Mouse (Mus musculus): ENCODE results near the gene Hspb7. TPM values are rescaled to one million over a fixed set of nuclear protein-coding genes. Genes with fewer than 3 reads are reported as not detected.

Hspb7 gene
- polyA plus RNA-seq, 1 experiment from 2014 or later = 5.3 TPM

DNA sequence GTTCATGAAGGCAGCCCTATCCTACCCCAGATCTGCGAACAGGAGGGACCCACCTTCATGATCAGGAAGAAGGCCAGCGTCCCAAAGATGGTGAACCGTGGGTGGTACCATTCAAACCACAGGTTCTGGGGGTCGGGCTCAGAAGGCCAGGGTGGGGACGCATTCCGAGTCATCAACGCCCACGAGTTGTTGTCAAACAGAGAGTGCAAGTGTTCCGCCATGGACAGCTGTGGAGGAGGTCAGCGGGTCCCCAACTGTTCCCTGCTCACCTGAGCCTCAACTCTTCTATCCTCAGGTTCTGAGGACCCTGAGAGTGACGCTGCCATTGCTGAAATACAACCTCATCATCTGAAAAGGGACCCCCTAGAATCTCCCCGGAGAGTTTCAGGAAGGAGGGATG lies 29.3 kb upstream of the Hspb7 start:
- no peak overlapping the region for H3K4me3 ChIP-seq (ENCODE audit: low read length)
- H3K27ac ChIP-seq (ENCODE audit: low read length) = no peak overlapping the region
- ATAC-seq = no peak
- no peaks in the 10 kb centered on the region for H3K9me3 ChIP-seq (ENCODE audit: control insufficient read depth, low read length)
- peaks cover 4% of the 10 kb centered on the region for H3K4me1 ChIP-seq (ENCODE audit: control insufficient read depth, insufficient read depth, low read length)
- WGBS = 77% methylated on average over 12 of the region's 12 CpGs
- H3K9ac ChIP-seq (ENCODE audit: low read depth, low read length) = no peak overlapping the region
- no peaks in the 10 kb centered on the region for H3K27me3 ChIP-seq (replicated peaks; ENCODE audit: control insufficient read depth, insufficient read depth, low read length)
- H3K36me3 ChIP-seq (ENCODE audit: control insufficient read depth, insufficient read depth, low read length) = no peaks in the 10 kb centered on the region
- no peak overlapping the region for H3K4me2 ChIP-seq (ENCODE audit: low read depth, low read length)

DNA sequence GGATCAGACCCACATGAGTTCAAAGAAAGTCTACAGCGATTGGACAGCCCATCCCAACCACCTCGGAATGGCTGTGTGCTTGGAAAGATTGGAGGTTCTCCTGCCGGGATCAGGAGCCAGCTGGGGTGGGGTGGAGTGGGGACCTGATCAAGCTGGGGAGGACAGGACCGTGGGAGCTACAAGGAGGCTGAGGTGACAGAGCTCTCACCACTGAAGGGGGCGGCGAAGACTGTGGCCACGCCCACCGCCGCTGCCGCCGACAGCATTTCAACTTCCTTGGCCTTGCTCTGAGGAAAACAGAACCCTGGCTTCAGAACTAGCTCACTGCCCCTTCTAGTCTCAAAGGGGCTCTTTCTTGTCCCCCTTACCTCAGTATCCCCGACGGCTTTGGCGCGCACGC lies 25.8 kb upstream of the Hspb7 start:
- H3K27me3 ChIP-seq (replicated peaks; ENCODE audit: control insufficient read depth, insufficient read depth, low read length) = no peaks in the 10 kb centered on the region
- H3K36me3 ChIP-seq (ENCODE audit: control insufficient read depth, insufficient read depth, low read length) = no peaks in the 10 kb centered on the region
- peak overlapping the region; percentile 13 for H3K4me2 ChIP-seq (ENCODE audit: low read depth, low read length)
- H3K4me3 ChIP-seq (ENCODE audit: low read length) = peak overlapping the region; percentile 10; the same call in 1 of the 2 replicates
- H3K9me3 ChIP-seq (ENCODE audit: control insufficient read depth, low read length) = no peaks in the 10 kb centered on the region
- 13% methylated on average over 16 of the region's 16 CpGs for WGBS
- no peak for ATAC-seq
- H3K27ac ChIP-seq (ENCODE audit: low read length) = no peak overlapping the region
- no peak overlapping the region for H3K9ac ChIP-seq (ENCODE audit: low read depth, low read length)
- H3K4me1 ChIP-seq (ENCODE audit: control insufficient read depth, insufficient read depth, low read length) = peaks cover 4% of the 10 kb centered on the region

DNA sequence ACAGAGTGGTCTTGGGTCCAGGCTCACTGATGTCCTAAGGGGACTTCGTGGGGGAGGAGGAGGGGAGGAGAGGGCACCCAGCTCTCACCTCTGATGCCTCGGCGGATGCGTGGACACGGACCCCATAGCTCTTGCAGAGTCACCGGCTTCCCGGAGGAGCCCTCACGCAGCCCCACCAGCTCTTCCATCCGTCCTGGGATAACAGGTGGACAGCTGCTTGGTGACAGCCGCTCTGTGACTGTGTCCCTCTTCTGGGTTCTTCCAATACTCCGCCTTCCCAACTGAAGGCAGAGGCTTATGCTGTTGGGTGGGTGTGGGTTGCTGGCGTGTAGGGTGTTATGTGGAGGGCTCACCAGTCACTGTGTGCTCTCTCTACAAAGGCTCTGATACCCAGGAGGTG lies 22.7 kb upstream of the Hspb7 start:
- Histone ChIP-seq H3K9ac (ENCODE audit: low read depth, low read length) (no peak overlapping the region), H3K27ac (ENCODE audit: low read length) (no peak overlapping the region), H3K4me3 (ENCODE audit: low read length) (no peak overlapping the region), H3K4me2 (ENCODE audit: low read depth, low read length) (no peak overlapping the region), H3K4me1 (ENCODE audit: control insufficient read depth, insufficient read depth, low read length) (peaks cover 4% of the 10 kb centered on the region), H3K27me3 (replicated peaks; ENCODE audit: control insufficient read depth, insufficient read depth, low read length) (no peaks in the 10 kb centered on the region), H3K9me3 (ENCODE audit: control insufficient read depth, low read length) (no peaks in the 10 kb centered on the region), H3K36me3 (ENCODE audit: control insufficient read depth, insufficient read depth, low read length) (no peaks in the 10 kb centered on the region)
- WGBS = 77% methylated on average over 12 of the region's 12 CpGs
- no peak for ATAC-seq

DNA sequence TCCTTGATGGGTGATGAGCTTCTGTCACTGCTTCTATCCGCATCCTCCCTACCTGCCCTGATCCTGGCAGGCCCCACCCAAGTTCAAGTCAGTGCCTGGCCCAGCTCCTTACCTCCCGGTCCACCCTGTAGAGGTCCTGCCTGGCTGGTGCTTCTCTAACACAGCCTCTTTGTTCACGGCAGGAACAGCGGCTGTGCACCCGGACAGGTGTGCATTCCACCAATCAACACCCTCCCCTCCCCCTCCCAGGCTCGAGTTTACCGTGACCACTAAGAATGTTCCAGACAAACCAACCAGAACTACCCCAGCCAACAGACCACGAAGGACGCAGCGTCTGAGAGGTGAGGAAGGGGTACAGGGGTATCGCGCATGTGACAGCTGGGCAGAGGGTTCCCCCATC lies 22.0 kb upstream of the Hspb7 start, which contains the start of gene Clcnka:
Gene Clcnka, minus strand, starts transcription at position 180 of the 400 bp plus-strand sequence.
- Histone ChIP-seq H3K9ac (ENCODE audit: low read depth, low read length) (no peak within 1 kb of the TSS), H3K4me1 (ENCODE audit: control insufficient read depth, insufficient read depth, low read length) (peaks cover 4% of the 10 kb centered on the region), H3K27ac (ENCODE audit: low read length) (no peak within 1 kb of the TSS), H3K4me2 (ENCODE audit: low read depth, low read length) (no peak within 1 kb of the TSS), H3K27me3 (replicated peaks; ENCODE audit: control insufficient read depth, insufficient read depth, low read length) (no peaks in the 10 kb centered on the region), H3K4me3 (ENCODE audit: low read length) (no peak within 1 kb of the TSS), H3K9me3 (ENCODE audit: control insufficient read depth, low read length) (no peaks in the 10 kb centered on the region), H3K36me3 (ENCODE audit: control insufficient read depth, insufficient read depth, low read length) (no peaks in the 10 kb centered on the region)
- 44% methylated on average over 12 of the region's 12 CpGs for WGBS
- ATAC-seq = peak; percentile 39; the same call in 1 of the 2 replicates

DNA sequence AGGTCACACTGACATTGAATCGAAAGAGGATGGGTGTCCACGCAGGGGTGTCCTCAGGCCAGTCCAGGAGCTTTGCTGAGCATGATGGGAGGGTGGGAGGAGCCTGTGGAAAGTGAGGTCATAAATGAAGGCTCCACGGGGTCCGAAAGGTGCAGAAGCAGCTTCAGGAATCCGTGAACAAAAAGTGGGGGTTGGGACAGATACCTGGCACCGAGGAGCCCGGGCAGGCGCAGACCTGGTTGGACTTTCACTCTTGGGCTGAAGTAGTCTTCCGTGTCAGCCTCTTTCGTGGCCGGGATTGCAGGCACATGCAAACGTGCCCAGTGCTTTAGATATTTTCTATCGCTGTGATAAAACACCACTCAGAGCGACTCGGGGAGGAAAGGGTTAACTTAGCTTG lies 20.4 kb upstream of the Hspb7 start:
- Histone ChIP-seq H3K4me2 (ENCODE audit: low read depth, low read length) (no peak overlapping the region), H3K4me1 (ENCODE audit: control insufficient read depth, insufficient read depth, low read length) (peaks cover 8% of the 10 kb centered on the region; the same call in 1 of the 2 replicates), H3K27ac (ENCODE audit: low read length) (no peak overlapping the region), H3K9me3 (ENCODE audit: control insufficient read depth, low read length) (no peaks in the 10 kb centered on the region), H3K36me3 (ENCODE audit: control insufficient read depth, insufficient read depth, low read length) (no peaks in the 10 kb centered on the region), H3K9ac (ENCODE audit: low read depth, low read length) (no peak overlapping the region), H3K4me3 (ENCODE audit: low read length) (no peak overlapping the region), H3K27me3 (replicated peaks; ENCODE audit: control insufficient read depth, insufficient read depth, low read length) (no peaks in the 10 kb centered on the region)
- no peak for ATAC-seq
- 83% methylated on average over 15 of the region's 15 CpGs for WGBS

DNA sequence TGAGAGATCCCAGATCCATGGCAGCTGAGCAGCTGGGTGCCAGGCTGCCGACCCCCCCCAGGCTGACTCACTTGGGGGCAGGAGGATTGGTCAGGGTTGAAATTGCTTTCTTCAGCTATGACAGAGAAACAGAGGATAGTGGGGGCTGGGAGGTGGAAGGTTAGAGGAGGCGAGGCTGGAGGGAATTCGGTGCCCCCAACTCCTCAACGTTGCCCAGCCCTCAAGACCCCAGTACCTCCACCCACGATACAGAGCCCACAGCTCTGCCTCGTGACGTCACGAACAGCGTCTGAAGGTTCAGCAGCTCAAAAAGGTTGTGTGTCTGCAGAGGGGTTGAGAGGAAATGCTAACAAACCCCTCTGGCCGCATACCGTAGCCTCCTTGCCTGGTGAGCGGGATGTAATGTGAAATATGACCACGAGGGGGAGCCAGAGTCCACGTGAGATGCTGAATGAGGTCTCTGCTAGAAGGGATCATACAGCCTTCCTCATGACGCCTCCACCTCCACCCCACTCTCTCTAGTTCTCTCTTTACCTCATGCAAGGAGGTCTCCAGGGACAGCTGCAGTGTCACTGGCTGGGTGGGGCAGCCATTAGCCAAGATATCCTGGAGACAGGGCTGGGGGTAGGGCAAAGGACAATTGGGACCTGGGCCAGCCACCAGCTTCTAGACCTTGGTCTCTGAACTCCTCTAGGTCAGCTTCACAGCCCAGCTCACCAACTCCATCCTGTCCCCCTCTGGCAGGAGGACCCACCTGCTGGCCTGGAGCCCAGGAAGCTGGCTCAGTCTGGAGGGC lies 15.9 kb upstream of the Hspb7 start:
- Histone ChIP-seq H3K9ac (ENCODE audit: low read depth, low read length) (peak overlapping the region; percentile 38; the same call in 1 of the 2 replicates), H3K4me2 (ENCODE audit: low read depth, low read length) (peak overlapping the region; percentile 43), H3K4me1 (ENCODE audit: control insufficient read depth, insufficient read depth, low read length) (peaks cover 15% of the 10 kb centered on the region), H3K36me3 (ENCODE audit: control insufficient read depth, insufficient read depth, low read length) (no peaks in the 10 kb centered on the region), H3K27me3 (replicated peaks; ENCODE audit: control insufficient read depth, insufficient read depth, low read length) (no peaks in the 10 kb centered on the region), H3K27ac (ENCODE audit: low read length) (no peak overlapping the region), H3K9me3 (ENCODE audit: control insufficient read depth, low read length) (no peaks in the 10 kb centered on the region), H3K4me3 (ENCODE audit: low read length) (peak overlapping the region; percentile 23)
- WGBS = 11% methylated on average over 15 of the region's 15 CpGs
- peak; percentile 82 for ATAC-seq

DNA sequence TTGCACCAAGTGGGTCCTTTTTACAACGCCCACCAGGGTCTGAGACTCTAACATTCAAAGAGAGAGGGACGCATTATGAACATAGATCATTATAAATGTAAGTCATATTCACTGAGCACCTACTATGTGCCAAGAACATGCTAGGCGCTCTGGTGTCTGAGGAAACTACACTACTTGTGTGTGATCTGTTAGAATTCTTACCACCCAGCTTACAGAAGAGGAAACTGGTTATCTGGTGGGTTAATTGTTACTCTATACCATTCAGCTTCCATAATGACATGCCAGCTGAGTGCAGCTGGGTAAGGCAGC lies 15.3 kb upstream of the Hspb7 start:
- Histone ChIP-seq H3K9me3 (ENCODE audit: control insufficient read depth, low read length) (no peaks in the 10 kb centered on the region), H3K36me3 (ENCODE audit: control insufficient read depth, insufficient read depth, low read length) (no peaks in the 10 kb centered on the region), H3K4me3 (ENCODE audit: low read length) (no peak overlapping the region), H3K9ac (ENCODE audit: low read depth, low read length) (no peak overlapping the region), H3K27me3 (replicated peaks; ENCODE audit: control insufficient read depth, insufficient read depth, low read length) (no peaks in the 10 kb centered on the region), H3K27ac (ENCODE audit: low read length) (no peak overlapping the region), H3K4me2 (ENCODE audit: low read depth, low read length) (no peak overlapping the region), H3K4me1 (ENCODE audit: control insufficient read depth, insufficient read depth, low read length) (peaks cover 15% of the 10 kb centered on the region)
- 83% methylated on average over 3 of the region's 3 CpGs for WGBS
- no peak for ATAC-seq

DNA sequence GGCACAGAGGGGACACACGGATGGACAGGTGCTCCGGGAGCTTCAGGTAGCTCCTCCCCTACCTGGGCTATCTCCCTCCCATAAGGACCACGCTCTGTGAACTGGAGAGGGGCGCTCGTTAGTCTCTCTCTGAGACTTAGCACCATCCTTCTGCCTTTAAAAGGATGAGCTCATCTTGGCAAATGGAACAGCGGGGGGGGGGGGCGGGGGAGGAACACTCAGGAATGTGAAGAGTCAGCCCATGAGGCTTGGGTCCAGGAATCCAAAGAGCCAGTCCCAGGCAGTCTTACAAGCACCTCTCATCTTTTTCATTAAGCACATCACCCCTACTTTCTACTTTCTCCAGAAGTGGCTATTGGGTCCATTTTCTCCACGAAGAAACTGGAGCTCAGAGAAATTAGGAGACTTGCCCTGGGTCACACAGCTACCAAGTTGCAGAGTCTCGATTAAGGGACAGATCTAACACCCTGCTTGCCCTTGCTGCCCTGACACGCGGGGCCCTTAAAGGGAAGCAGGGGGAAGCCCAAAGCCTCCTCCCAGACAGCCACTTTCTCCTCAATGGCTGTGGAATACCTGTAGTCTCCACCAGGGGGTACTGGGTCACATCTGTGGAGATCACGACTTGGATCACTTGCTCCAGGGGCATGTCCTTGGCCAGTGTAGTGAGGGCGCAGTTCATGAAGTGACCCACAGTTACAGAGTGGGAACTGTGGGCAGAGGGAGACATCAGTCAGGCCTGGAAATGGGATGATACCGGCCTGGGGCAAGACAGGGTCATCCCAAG lies 13.9 kb upstream of the Hspb7 start:
- H3K36me3 ChIP-seq (ENCODE audit: control insufficient read depth, insufficient read depth, low read length) = no peaks in the 10 kb centered on the region
- H3K9me3 ChIP-seq (ENCODE audit: control insufficient read depth, low read length) = no peaks in the 10 kb centered on the region
- H3K27me3 ChIP-seq (replicated peaks; ENCODE audit: control insufficient read depth, insufficient read depth, low read length) = no peaks in the 10 kb centered on the region
- H3K27ac ChIP-seq (ENCODE audit: low read length) = peak overlapping the region; percentile 18; the same call in 1 of the 2 replicates
- no peak overlapping the region for H3K4me2 ChIP-seq (ENCODE audit: low read depth, low read length)
- 39% methylated on average over 12 of the region's 14 CpGs for WGBS
- no peak overlapping the region for H3K4me3 ChIP-seq (ENCODE audit: low read length)
- H3K4me1 ChIP-seq (ENCODE audit: control insufficient read depth, insufficient read depth, low read length) = peaks cover 15% of the 10 kb centered on the region
- peak; percentile 44 for ATAC-seq
- 0 out of 2 replicates have a peak overlapping the region, but pooled peaks have one; percentile 6 for H3K9ac ChIP-seq (ENCODE audit: low read depth, low read length)

DNA sequence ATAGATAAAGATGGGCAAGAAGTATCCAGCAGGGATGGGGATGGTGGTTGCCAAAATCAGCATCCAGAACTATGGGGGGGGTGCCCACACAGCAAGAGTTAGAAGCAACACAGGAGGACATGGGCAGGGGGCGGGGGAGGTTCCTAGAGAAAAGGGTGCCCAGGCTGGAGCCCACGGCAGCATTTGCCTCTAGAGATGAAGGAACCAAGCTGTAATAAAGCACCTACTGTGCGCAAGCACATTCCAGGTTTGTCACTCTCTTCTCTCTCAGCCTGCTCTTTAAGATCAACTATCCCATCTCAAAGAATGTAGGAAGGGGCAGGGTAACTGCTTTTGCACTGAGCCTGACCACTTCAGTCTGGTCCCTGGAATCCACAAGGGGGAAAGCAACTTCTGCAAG lies 12.0 kb upstream of the Hspb7 start:
- H3K9ac ChIP-seq (ENCODE audit: low read depth, low read length) = no peak overlapping the region
- no peak overlapping the region for H3K27ac ChIP-seq (ENCODE audit: low read length)
- no peak for ATAC-seq
- no peaks in the 10 kb centered on the region for H3K27me3 ChIP-seq (replicated peaks; ENCODE audit: control insufficient read depth, insufficient read depth, low read length)
- WGBS = 94% methylated on average over 3 of the region's 3 CpGs
- peaks cover 15% of the 10 kb centered on the region for H3K4me1 ChIP-seq (ENCODE audit: control insufficient read depth, insufficient read depth, low read length)
- no peak overlapping the region for H3K4me3 ChIP-seq (ENCODE audit: low read length)
- no peaks in the 10 kb centered on the region for H3K36me3 ChIP-seq (ENCODE audit: control insufficient read depth, insufficient read depth, low read length)
- H3K4me2 ChIP-seq (ENCODE audit: low read depth, low read length) = no peak overlapping the region
- H3K9me3 ChIP-seq (ENCODE audit: control insufficient read depth, low read length) = no peaks in the 10 kb centered on the region

Data from intestine, embryonic 16.5 days (tissue).